Mouse (Mus musculus) intestine, embryonic 16.5 days (tissue): ENCODE results near the gene Nox3. TPM values are rescaled to one million over a fixed set of nuclear protein-coding genes. Genes with fewer than 3 reads are reported as not detected.

Experiments
- ATAC-seq: fragments of 200-750 bp; cut with Nextera tagmentation; 2 replicates; pipeline ENCODE4 v1.8.0; 2017; ENCODE audit warnings: moderate TSS enrichment, moderate library complexity
- H3K27ac ChIP-seq: fragments of 300-500 bp; sonication (generic); 2 replicates; pipeline ENCODE4 v1.5.1; 2014; ENCODE audit warnings: mild to moderate bottlenecking, low read length
- H3K27me3 ChIP-seq: fragments of 300-500 bp; sonication (generic); replicated peaks from 2 replicates; pipeline ENCODE4 v1.6.1; 2014; ENCODE audit warnings: low read length, control low read depth, mixed read lengths; ENCODE audit not compliant: control insufficient read depth, insufficient read depth
- H3K36me3 ChIP-seq: fragments of 300-500 bp; sonication (generic); 2 replicates; pipeline ENCODE4 v1.6.1; 2014; ENCODE audit warnings: low read length, control low read depth; ENCODE audit not compliant: control insufficient read depth, insufficient read depth
- H3K4me1 ChIP-seq: fragments of 300-500 bp; sonication (generic); 2 replicates; pipeline ENCODE4 v1.6.1; 2014; ENCODE audit warnings: low read length, control low read depth, mixed read lengths; ENCODE audit not compliant: control insufficient read depth, insufficient read depth
- H3K4me2 ChIP-seq: fragments of 300-500 bp; sonication (generic); 2 replicates; pipeline ENCODE4 v1.6.1; 2014; ENCODE audit warnings: low read depth, low read length, control low read depth
- H3K4me3 ChIP-seq: fragments of 300-500 bp; sonication (generic); 2 replicates; pipeline ENCODE4 v1.5.1; 2014; ENCODE audit warnings: mild to moderate bottlenecking, low read length
- H3K9ac ChIP-seq: fragments of 300-500 bp; sonication (generic); 2 replicates; pipeline ENCODE4 v1.6.1; 2014; ENCODE audit warnings: low read depth, low read length
- H3K9me3 ChIP-seq: fragments of 300-500 bp; sonication (generic); 2 replicates; pipeline ENCODE4 v1.6.1; 2016; ENCODE audit warnings: low read length, control low read depth; ENCODE audit not compliant: control insufficient read depth
- WGBS: fragments of 180-500 bp; shearing (Covaris S2); extraction: QIAGEN DNeasy Blood & Tissue Kit; methylation state at CpG from one replicate; pipeline ENCODE4 v1.1.7; 2014; 5-methylcytosine and 5-hydroxymethylcytosine counted together
- polyA plus RNA-seq: library from polyadenylated mRNA; unstranded; fragments of >200 nt; fragmentation: Nextera tagmentation; extraction: Ambion mirVana; gene quantifications from 2 replicates; pipeline ENCODE4 v1.2.1, GENCODE M21; 2015

Nox3 gene
- polyA plus RNA-seq, result not detected in 2 replicates

DNA sequence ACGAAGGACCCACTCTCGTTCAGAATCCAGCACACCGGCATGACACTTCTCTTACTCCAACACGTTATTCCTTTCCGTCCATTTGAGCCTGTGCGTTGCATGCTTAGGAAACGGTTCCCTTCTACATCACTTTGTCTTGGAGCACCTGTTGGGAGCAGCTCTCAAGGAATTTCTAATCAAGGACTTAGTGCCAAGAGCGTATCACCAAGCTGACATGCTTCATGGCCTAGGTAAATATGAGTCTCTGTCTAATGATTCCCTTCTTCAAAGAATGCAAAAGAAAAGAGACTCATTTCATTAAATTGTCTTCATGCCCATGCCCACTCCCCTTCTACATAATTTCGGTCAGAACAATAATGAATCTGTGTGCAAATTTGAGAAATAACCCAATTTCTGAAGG, at the start of gene Nox3:
TSS of gene Nox3 (minus strand) at position 101 of the 400 bp plus-strand sequence.
- 92% methylated on average over 9 of the region's 9 CpGs for WGBS
- Histone ChIP-seq H3K9ac (no peak within 1 kb of the TSS), H3K4me1 (no peaks in the 10 kb centered on the region), H3K27ac (no peak within 1 kb of the TSS), H3K4me3 (no peak within 1 kb of the TSS), H3K36me3 (no peaks in the 10 kb centered on the region), H3K27me3 (no peaks in the 10 kb centered on the region), H3K9me3 (no peaks in the 10 kb centered on the region), H3K4me2 (no peak within 1 kb of the TSS)
- no peak for ATAC-seq

- no peaks in the 10 kb centered on the region for H3K36me3 ChIP-seq
- H3K4me1 ChIP-seq, result no peaks in the 10 kb centered on the region
- no peak for ATAC-seq
- H3K27me3 ChIP-seq, result no peaks in the 10 kb centered on the region
- WGBS, result 55% methylated on average over 2 of the region's 2 CpGs
- no peak overlapping the region for H3K4me2 ChIP-seq
- no peaks in the 10 kb centered on the region; the same call in 1 of the 2 replicates for H3K9me3 ChIP-seq
- H3K4me3 ChIP-seq, result no peak overlapping the region
- H3K27ac ChIP-seq, result no peak overlapping the region
- no peak overlapping the region for H3K9ac ChIP-seq
Observed at GRCm38 (mm10) chr17:3744402-3744801, 48.3 kb upstream of the Nox3 start.

DNA sequence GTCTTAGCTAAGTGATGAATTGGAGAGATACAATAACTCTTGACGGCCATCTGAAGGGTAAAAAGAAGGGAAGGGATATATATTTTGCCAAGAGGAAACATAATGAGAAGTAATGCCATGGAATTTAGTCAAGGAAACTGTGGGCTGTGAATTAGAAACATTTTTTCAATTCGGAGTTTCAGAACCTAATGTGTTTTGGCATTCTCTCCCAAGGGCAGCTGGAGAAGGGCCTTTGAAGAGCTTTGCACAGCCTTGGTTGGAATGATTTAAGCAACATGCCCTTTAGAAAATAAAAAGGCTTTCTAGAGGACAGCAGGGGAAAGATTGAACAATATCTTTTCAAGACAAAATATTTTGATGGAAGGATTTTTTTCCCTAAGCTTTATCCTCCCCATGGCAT, 40.9 kb upstream of the Nox3 start:
- H3K4me2 ChIP-seq, result no peak overlapping the region
- H3K4me1 ChIP-seq, result no peaks in the 10 kb centered on the region
- no peak overlapping the region for H3K4me3 ChIP-seq
- whole genome bisulfite sequencing, result 64% methylated on average over 2 of the region's 2 CpGs
- no peak overlapping the region for H3K9ac ChIP-seq
- no peak for ATAC-seq
- H3K36me3 ChIP-seq, result no peaks in the 10 kb centered on the region
- no peaks in the 10 kb centered on the region for H3K27me3 ChIP-seq
- H3K9me3 ChIP-seq, result no peaks in the 10 kb centered on the region
- no peak overlapping the region for H3K27ac ChIP-seq

DNA sequence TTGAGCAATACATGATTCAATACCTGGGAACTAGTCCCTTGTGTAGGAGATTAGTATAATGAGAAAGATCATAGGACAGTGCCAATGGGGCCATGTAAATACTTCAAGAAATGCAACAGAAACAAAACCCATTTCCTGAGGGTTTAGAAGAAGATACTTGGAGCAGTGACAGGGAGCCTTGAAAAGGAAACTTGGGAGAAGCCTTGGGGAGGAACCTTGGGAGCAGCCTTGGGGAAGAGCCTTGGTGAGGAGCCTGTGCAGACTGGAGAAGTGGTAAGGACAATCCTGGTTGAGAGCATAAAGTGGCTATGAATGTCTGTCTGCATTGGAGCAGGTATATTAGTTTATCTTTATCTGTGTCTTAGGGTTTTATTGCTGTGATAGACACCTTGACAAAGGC, 38.2 kb upstream of the Nox3 start:
- H3K9me3 ChIP-seq, result no peaks in the 10 kb centered on the region
- H3K36me3 ChIP-seq, result no peaks in the 10 kb centered on the region
- no peaks in the 10 kb centered on the region for H3K4me1 ChIP-seq
- H3K4me3 ChIP-seq, result no peak overlapping the region
- no peaks in the 10 kb centered on the region for H3K27me3 ChIP-seq
- H3K9ac ChIP-seq, result no peak overlapping the region
- H3K4me2 ChIP-seq, result no peak overlapping the region
- H3K27ac ChIP-seq, result no peak overlapping the region
- no peak for ATAC-seq

- Histone ChIP-seq H3K27me3 (no peaks in the 10 kb centered on the region), H3K9me3 (no peaks in the 10 kb centered on the region), H3K4me1 (no peaks in the 10 kb centered on the region), H3K27ac (no peak overlapping the region), H3K4me2 (no peak overlapping the region), H3K9ac (no peak overlapping the region), H3K4me3 (no peak overlapping the region), H3K36me3 (no peaks in the 10 kb centered on the region)
- 92% methylated on average over 1 of the region's 1 CpGs for WGBS
- ATAC-seq, result no peak
Observed at GRCm38 (mm10) chr17:3705350-3705930, 9.4 kb upstream of the Nox3 start.

GRCm38 (mm10) chr17:3702320-3702719, 6.3 kb upstream of the Nox3 start:
- Histone ChIP-seq H3K4me2 (no peak overlapping the region), H3K27ac (no peak overlapping the region), H3K4me1 (no peaks in the 10 kb centered on the region), H3K4me3 (no peak overlapping the region), H3K9ac (no peak overlapping the region), H3K9me3 (no peaks in the 10 kb centered on the region), H3K27me3 (no peaks in the 10 kb centered on the region), H3K36me3 (no peaks in the 10 kb centered on the region)
- 65% methylated on average over 3 of the region's 3 CpGs for WGBS
- no peak for ATAC-seq

DNA sequence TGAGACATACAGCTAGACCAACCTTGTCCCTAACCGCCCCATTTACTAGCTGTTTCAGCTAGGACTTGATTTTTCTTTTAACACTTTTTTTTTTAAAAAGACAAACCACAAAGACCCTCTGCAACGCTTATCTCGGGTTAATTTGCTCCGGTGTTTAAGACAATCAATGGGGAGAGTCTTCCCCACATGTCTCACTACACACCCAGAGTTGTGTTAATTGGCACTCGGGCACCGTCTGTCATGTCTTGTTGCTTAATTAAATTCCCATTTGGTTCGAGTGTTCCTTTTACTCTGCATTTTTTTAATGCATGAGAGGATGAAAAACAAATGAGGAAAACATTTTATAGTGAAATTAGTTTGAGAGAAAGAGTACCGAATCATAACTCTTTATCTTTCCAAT, 3.2 kb downstream of the Nox3 start:
- no peaks in the 10 kb centered on the region for H3K9me3 ChIP-seq
- H3K4me1 ChIP-seq, result no peaks in the 10 kb centered on the region
- H3K36me3 ChIP-seq, result no peaks in the 10 kb centered on the region
- H3K27me3 ChIP-seq, result no peaks in the 10 kb centered on the region
- H3K27ac ChIP-seq, result no peak overlapping the region
- no peak for ATAC-seq
- no peak overlapping the region for H3K9ac ChIP-seq
- H3K4me3 ChIP-seq, result no peak overlapping the region
- 73% methylated on average over 8 of the region's 8 CpGs for WGBS
- no peak overlapping the region for H3K4me2 ChIP-seq

DNA sequence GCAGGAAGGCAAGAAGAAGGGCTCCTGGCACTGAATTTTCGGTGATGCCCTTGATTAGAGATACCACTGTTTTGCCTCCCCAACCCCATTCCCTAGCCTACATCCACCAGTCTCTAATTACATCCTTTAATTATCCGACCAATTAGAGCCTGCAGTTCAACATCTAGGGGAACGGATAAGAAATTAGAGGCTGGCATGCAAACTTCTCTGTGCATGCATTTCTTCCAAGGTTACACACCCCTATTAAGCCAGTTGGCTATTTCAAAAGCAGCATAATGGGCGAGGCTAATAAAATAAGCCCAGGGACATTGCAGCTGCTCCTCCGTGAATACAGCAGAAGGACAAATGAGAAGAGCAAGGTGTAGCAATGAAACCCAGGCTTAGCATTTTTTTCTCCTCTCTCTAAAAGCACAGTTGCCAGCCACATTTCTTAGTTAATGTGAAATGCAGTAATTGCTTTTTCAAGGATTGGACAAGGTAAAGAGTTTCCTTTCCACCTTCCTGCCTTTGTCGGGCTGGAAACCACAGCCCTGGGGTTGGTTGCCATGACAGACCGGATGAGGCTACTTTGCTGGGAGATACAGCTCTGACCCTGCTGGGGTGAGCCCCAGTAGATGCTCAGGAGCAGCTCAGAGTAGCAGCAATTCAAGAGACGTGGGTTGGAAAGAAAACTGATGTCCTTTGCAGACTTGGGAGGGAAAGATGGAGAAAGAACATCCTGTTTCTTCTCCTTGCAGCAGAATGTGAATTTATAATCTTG, 5.4 kb downstream of the Nox3 start:
- H3K27ac ChIP-seq, result no peak overlapping the region
- H3K4me2 ChIP-seq, result no peak overlapping the region
- 66% methylated on average over 8 of the region's 8 CpGs for WGBS
- H3K27me3 ChIP-seq, result no peaks in the 10 kb centered on the region
- no peak overlapping the region for H3K9ac ChIP-seq
- no peaks in the 10 kb centered on the region for H3K36me3 ChIP-seq
- H3K4me1 ChIP-seq, result no peaks in the 10 kb centered on the region
- H3K9me3 ChIP-seq, result no peaks in the 10 kb centered on the region
- no peak overlapping the region for H3K4me3 ChIP-seq
- ATAC-seq, result no peak

DNA sequence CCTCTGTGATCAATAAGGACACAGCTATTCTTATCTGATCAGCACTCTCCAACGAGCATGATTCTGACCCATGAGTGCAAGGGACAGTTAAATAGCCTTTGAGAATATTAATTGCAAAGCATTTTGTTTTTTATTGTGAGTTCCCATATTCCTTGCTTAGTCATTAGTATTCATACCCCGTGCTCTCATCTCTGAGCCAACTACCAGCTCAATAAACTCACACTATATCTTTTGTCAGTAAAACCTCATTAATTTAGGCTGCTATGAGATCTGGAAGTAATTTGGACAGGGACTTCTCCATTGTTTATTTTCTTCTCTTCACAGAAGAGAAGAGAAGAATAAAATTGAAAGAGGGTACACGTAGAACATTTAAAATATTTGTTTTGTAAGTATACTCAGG, 12.4 kb downstream of the Nox3 start:
- H3K4me1 ChIP-seq, result no peaks in the 10 kb centered on the region
- no peaks in the 10 kb centered on the region for H3K9me3 ChIP-seq
- no peak overlapping the region for H3K27ac ChIP-seq
- no peaks in the 10 kb centered on the region for H3K36me3 ChIP-seq
- H3K4me3 ChIP-seq, result no peak overlapping the region
- H3K4me2 ChIP-seq, result no peak overlapping the region
- no peaks in the 10 kb centered on the region for H3K27me3 ChIP-seq
- ATAC-seq, result no peak
- H3K9ac ChIP-seq, result no peak overlapping the region
- WGBS, result 42% methylated on average over 3 of the region's 3 CpGs

GRCm38 (mm10) chr17:3669226-3669625, 26.8 kb downstream of the Nox3 start:
- WGBS, result 61% methylated on average over 4 of the region's 4 CpGs
- Histone ChIP-seq H3K36me3 (no peaks in the 10 kb centered on the region), H3K9me3 (no peaks in the 10 kb centered on the region), H3K4me2 (no peak overlapping the region), H3K4me3 (no peak overlapping the region), H3K27me3 (no peaks in the 10 kb centered on the region), H3K27ac (no peak overlapping the region), H3K9ac (no peak overlapping the region), H3K4me1 (no peaks in the 10 kb centered on the region)
- no peak for ATAC-seq
